Mouse (Mus musculus) small intestine, adult 2 months (tissue): Measurements from ENCODE around the gene Il33.

Source experiments
- CTCF ChIP-seq: fragments of 200-500 bp; IDR thresholded peaks from 2 replicates; pipeline ENCODE4 v1.5.1; 2012; ENCODE audit warnings: low read depth, mild to moderate bottlenecking, control low read depth, inconsistent platforms, low read length, moderate library complexity, mixed read lengths; ENCODE audit not compliant: insufficient replicate concordance, insufficient read length; ENCODE audit errors: extremely low read depth
- POLR2A ChIP-seq: fragments of 200-500 bp; IDR thresholded peaks from 2 replicates; pipeline ENCODE4 v1.6.1; 2012; ENCODE audit warnings: low read depth, mild to moderate bottlenecking, control low read depth, inconsistent platforms, low read length, moderate library complexity

- no peak for TF ChIP-seq CTCF
- no peak for TF ChIP-seq POLR2A
Observed at GRCm38 (mm10) chr19:29888946-29889345, 36.0 kb upstream of the Il33 start.
